Mouse (Mus musculus): ENCODE data around the gene Polr3gl. TPM values are rescaled to one million over a fixed set of nuclear protein-coding genes. Genes with fewer than 3 reads are reported as not detected.

The Polr3gl gene
- total RNA-seq, 2 experiments from 2014 or later = 32.4 to 34.2 TPM

DNA sequence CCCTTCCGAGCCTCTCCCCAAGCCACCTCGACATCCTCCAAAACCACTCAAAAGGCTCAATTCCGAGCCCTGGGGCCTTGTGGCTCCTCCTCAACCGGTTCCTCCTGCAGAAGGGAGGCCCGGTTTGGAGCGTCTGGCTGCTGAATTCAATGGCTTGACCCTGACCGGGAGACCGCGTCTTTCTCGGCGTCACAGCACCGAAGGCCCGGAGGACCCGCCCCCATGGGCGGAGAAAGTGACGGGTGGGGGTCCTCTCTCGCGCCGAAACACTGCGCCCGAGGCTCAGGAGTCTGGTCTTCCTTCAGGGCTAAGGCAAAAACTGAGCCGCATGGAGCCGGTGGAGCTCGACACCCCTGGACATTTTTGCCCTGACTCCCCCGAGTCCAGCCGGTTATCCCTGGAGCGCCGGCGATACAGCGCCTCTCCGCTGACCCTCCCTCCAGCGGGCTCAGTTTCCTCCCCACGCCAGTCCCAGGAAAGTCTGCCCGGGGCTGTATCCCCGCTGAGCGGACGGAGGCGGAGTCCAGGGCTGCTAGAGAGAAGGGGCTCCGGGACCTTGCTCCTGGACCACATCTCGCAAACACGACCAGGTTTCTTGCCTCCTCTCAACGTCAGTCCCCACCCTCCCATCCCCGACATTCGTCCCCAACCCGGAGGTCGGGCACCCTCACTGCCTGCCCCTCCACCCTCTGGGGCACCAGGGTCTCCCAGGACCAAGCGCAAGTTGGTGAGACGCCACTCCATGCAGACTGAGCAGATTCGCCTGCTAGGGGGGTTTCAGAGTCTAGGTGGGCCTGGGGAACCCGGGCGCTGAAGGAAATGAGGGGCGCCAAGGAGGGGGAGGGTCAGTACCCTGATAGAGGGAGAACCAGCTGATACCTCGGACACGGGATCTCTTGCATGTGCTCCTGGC lies 4.4 kb upstream of the Polr3gl start:
- peak in 1 of 2 experiments; percentile 70 for DNase-seq (ENCODE audit: low spot score in 2 of 2)

DNA sequence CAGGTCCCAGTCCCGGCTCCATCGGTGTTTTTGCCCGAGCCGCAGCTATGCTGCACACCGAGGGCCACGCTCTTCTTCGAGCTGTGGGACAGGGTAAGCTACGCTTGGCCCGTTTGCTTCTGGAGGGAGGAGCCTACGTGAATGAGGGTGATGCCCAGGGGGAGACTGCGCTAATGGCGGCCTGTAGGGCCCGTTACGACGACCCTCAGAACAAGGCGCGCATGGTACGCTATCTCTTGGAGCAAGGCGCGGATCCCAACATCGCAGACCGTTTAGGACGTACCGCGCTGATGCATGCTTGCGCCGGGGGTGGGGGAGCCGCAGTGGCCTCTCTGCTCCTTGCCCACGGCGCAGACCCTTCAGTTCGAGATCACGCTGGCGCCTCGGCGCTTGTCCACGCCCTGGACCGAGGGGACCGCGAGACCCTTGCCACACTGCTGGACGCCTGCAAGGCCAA lies 3.5 kb upstream of the Polr3gl start:
- peak in 1 of 2 experiments; percentile 30 for DNase-seq (ENCODE audit: low spot score in 2 of 2)

DNA sequence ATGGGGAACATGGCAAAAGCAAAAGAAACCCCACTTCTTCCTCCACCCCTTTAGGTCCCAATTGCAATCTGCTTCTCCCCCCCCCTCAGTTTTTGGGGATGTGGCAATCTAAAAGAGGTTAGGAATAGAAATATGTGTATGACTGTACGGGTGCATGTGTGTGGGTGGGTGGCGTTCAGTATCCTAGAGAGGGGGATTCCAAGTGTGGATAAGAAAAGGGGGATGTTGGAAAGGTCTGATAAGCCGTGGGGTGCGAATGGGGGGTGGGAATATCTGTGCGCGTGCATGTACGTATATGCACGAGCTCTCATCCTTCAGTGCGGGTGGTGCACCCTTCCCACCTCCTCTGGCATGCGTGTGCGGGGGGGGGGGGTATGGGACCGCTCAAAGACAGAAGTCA lies 2.9 kb upstream of the Polr3gl start:
- no peak for DNase-seq (ENCODE audit: low spot score in 2 of 2)

DNA sequence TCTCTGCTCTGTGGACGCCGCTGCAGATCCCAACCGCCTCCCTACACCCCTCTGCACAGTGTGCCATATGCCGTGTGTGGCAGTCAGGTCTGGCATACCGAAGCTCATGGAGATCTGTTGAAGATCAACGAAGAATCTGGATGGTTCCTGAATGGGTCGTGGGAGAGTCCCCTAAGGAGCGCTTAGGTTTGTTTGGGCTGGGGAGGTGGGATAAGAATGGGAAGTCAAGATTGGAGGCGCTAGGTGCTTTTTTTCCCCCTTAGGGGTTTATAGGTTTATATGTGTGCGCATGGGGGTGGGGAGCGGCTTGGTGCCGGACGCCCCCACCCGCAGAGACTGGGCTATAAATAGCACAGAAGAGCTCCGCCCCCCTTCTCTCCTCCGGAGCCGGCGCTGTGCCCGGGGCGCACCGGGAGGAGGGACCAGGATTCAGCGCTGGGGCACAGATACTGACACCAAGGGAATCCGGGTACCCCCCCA lies 2.3 kb upstream of the Polr3gl start, which contains the start of gene Ankrd34a:
Ankrd34a (plus strand) TSS at position 409 of the 480 bp plus-strand sequence.
- peak in 1 of 2 experiments; percentile 46 for DNase-seq (ENCODE audit: low spot score in 2 of 2)

DNA sequence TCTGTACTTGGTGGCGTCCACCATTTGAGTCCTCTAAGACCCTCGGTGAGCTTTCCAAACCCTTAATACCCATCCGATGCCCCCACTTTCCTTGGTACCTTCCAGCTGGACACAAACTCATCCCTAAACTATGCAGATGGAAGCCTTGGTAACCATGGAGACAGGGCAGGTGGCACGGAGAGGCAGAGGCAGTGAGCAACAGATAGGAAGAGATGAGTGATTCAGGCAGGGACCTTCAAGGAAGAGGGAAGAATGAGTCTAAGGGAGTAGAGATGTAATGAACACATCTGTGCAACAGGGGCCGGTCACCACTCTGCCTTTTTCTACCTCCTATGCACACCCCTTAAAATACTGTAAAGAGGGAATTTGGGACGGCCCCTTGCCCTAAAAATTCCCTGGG lies 1.7 kb upstream of the Polr3gl start:
- DNase-seq (ENCODE audit: low spot score in 2 of 2) = no peak

DNA sequence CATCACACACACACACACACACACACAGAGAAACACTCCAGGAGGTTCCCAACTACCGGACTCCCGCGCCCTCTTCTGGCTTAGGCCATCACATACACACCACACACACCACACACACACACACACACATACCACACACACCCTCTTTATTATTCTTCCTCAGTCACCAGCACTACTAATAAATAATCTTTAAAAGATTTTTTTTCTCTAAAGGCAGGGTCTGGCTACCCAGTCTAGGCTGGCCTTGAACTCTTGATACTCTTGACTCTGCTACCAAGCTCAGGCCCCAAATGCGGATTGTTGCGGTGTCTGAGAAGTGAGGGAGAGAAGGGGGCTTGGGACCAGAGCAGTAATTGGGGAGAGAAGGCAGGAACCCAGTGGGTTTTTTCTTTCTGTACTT lies 870 bp upstream of the Polr3gl start:
- no peak for DNase-seq (ENCODE audit: low spot score in 2 of 2)

DNA sequence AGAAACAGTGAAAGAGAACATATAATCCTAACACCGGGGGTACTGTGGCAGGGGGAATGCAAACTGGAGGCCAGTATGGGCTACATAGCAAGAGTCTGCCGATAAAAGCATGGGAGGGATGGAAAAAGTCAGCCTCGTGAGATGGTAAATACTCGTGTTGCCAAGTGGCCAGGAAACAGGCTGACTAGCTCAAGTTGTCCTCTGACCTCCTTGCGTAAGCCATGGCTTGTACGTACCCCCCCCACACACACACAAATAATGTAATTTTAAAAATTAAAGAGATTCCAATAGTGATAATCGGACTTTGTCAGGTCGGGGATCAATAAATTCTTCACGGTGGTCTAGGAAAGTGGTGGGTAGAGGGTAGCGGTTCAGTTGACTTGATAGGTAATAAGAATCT lies 607 bp downstream of the Polr3gl start:
- DNase-seq (ENCODE audit: low spot score in 2 of 2) = no peak

DNA sequence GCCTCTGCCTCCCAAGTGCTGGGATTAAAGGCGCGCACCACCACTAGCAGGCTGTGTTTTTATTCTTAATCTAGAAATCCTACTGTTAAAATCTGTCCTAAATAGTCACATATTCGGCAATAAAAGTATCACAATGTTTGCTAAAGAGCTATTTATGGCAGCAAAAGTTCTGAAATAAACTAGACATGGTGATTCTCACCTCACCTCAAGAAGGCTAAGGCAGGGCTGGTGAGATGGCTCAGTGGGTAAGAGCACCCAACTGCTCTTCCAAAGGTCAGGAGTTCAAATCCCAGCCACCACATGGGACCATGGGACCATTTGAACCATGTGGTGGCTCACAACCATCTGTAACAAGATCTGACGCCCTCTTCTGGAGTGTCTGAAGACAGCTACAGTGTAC lies 3.3 kb downstream of the Polr3gl start:
- no peak for DNase-seq (ENCODE audit: low spot score in 2 of 2)

DNA sequence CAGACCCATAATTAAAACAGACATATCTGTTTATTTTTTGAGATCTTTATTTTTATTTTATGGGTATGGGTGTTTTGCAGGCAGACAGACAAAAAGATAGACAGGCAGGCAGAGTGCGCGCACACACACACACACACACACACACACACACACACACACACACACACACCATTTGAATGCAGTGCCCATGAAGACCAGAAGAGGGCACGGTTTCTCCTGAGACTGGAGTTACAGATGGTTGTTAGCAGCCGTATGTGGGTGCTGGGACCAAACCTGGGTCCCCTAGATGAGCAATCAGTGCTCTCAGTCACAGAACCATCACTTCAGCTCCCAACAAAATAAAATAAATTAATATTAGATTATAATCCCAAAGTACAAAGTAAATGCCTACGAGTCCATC lies 10.6 kb downstream of the Polr3gl start:
- no peak for DNase-seq (ENCODE audit: low spot score in 2 of 2)

DNA sequence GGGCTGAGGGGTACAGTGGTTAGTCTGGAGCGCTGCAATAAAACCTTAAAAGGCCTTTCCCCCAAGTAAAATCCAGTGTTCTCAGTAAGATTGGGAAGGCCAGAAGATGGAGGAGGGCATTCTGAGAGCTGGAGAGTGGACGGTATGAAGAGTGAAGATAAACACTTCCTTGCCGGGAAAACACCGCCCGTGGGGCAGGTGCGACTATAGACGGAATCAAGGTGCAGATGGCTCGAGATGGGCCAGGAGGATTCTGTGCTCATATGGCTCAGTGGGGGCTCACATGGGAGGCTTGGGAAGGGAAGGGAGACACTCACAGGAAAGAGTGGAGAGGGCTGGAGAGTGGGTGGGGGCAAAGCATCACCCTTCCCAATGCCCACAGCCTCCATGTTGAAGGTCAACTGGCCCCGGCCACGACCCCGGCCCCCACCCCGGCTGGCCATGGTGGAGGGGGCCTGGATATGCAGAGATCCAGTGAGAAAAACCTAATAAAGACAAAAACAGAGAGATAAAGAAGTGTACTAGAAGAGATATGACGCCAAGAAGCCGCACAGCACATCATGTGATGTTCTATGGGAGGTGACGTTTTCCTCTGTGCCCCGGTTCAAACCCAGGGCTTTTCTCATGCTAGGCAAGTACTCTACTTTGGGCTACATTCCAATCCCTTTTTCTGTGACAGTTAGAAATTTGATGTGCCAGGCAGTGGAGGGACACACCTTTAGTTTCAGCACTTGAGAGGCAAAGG lies 12.0 kb downstream of the Polr3gl start:
- no peak for DNase-seq (ENCODE audit: low spot score in 2 of 2)

DNA sequence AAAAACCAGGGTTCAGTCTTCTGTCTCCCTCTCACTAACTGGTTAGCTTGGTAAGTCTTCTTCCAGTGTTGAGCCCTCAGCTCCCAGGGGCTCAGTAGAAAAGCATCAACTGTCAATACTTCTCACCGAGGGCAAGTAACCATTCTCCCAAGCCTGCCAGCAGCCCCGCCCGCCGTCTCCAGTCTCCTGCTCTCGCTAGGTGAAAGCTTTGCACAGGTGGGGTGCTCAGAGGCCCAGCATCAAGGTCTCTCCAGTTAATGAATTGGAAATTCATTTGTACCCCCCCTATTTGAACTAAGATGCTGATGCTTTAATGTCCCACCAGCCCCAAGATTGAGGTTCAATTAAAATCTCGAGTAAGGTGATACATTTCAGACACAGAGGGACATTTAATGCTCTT lies 12.8 kb downstream of the Polr3gl start:
- no peak for DNase-seq (ENCODE audit: low spot score in 2 of 2)

DNA sequence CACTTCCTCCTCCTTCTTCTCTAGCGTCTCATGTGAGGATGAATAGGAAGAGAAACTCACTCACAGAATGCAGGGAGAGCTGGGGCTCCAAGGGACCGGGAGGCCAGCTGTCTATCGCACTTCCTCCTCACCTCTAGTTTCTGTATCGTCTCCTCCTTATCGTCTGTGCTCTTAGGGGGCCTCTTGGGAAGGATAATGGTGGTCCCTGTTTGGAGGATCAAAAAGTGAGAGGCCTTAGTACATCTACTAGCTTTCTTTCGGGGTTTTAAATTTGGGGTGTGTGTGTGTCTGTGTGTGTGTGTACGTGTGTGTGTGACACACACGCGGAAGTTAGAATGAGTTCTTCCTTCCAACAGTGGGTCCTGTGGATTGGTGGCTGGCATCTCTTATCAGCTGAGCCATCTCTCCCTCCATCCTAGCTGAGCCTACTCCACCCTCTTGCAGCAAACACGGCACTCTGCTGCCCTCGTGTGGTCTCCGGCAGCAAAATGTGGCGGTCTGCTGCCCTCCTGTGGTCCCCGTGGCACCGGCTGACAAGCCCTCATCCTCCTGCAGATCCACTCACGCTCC lies 14.0 kb downstream of the Polr3gl start:
- DNase-seq (ENCODE audit: low spot score in 2 of 2) = peak; percentile 77 to 84

DNA sequence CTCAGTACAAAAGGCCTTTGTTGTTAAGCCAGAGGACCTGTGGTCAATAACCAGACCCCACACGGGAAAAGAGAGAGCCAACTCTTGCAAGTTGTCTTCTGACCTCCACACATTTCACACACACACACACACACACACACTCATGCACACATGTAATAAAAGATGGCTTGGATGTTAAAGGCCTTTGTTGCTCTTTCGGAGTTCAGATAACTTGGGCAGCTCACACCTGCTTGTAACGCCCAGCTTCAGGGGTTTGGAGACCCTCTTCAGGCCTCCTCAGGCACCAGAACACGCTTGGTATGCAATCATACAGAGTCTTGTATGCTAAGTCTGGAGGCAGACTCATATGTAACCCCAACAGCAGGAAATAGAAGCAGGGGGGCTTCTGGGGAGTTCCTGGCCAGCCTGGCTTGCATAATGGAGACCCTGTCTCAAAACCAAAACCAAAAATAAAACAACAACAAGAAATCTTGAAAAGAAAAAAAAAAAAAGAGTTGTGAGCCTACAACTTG lies 14.7 kb downstream of the Polr3gl start:
- DNase-seq (ENCODE audit: low spot score in 2 of 2) = no peak

DNA sequence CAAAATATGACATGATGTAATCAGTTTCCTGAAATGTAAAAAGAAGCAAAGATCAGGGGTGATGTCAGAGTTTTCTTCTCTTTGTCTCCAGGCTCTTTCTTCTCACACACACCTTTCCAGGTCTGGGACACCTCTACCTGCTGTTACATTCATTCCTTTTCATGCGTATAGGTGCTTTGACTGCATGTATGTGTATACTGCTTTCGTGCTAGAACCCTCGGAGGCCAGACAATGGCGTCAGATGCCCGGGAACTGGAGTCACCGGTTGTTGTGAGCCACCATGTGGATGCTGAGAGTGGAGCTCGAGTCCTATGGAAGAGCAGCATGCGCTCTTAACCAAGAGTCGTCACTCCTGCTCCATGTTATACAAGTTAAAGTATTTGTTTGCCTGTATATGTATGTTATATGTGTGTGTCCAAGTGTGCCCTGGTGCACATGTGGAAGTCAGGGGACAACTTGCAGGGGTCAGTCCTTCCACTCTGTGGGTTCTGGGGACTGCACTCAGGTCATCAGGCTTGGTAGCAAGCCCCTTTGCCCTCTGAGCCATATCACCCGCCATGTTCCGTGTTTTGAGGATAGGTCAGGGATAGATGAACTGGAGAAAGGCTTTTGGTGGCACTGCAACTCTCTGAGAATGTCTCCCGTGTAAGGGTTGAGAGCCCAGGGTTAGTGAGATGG lies 15.3 kb downstream of the Polr3gl start:
- DNase-seq (ENCODE audit: low spot score in 2 of 2) = no peak

DNA sequence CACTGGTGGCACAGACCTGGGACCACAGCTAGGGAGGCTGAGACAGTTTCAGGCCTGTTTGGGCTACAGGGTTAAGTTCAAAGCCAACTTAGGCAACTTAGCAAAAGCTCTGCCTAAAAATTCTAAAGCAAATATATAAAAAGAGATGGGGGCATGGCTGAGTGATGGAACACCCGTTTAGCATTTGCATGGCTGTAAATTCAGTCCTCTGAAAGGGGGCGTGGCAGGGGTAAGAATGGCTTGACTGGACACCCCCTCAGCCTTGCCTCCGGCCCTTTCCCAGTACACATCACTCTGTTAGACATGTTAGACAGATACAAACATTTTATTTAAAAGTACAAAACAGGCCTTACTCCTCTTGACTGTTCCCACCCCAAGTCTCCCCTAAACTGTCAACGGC lies 16.4 kb downstream of the Polr3gl start:
- DNase-seq (ENCODE audit: low spot score in 2 of 2) = no peak

DNA sequence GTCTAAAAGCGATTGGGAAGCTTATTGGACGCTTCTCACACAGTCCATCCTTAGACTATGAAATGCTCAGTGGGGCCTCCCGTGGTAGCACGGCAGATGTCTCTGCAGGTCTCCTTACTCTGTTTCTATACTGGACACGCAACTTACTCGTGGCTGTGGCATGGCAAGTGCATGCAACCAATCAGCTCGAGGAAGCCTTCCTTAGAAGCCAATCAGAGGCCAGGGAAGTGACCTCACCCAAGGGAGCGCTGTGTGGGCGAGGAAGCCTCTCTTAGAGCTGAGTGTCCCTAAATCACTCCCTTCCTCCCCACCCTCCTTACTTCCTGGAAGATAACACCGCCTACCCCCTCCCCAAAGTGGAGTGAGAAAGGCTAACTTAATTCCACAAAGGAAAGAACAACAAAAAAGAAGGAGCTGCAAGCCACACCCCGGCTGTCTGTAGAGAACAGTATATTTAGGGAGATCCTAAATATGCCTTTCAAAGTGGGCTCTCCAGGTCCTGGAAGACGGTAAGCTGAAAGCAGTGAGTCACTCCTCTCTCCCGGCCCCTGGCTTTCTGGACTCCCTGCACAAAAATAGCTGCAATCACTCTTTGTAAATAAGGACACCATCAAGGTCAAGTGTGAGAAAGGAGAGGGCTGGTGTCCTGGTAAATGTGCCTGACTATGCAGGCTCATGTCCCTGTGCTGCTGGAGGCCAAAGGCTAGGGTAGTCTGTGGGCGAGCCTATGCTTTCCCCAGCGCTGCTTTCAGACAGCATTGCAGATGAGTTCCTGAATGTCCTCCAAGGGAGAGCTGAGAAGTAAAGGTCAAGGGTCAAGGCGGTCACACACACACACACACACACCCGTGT lies 17.1 kb downstream of the Polr3gl start, which contains the start of gene Gm16253:
Gm16253 (plus strand) TSS at position 295 of the 852 bp plus-strand sequence.
- peak; percentile 80 to 93 for DNase-seq (ENCODE audit: low spot score in 2 of 2)

DNA sequence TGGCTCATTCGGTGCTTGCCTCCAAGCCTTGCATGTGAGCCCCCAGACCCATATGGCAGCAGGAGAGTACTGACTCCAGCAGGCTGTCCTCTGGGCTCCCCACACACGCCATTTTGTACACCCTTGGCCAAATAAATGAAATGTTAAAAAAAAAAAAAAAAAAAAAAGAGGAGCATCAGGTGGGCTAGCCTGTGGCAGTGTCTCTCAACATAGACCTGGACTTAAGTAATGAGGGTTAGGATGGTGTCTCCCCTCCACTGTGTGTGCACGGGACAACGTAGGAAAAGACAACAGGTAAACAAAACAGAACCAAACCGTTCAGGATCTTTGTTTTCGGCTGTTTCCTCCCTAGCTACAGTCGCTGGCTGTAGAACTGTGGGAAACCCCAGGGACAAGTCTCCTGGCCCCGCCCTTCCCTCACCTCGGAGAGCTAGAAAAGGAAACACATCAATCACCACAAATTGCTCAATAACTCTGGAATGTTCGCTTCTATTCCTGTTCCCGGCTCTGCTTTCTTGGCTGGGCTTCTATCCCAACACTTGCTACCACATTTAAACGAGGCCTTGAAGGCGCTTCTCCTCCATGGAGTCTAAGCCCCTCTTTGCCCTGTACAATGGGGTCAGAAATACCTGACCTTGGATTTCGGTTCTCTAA lies 17.8 kb downstream of the Polr3gl start:
- no peak for DNase-seq (ENCODE audit: low spot score in 2 of 2)

DNA sequence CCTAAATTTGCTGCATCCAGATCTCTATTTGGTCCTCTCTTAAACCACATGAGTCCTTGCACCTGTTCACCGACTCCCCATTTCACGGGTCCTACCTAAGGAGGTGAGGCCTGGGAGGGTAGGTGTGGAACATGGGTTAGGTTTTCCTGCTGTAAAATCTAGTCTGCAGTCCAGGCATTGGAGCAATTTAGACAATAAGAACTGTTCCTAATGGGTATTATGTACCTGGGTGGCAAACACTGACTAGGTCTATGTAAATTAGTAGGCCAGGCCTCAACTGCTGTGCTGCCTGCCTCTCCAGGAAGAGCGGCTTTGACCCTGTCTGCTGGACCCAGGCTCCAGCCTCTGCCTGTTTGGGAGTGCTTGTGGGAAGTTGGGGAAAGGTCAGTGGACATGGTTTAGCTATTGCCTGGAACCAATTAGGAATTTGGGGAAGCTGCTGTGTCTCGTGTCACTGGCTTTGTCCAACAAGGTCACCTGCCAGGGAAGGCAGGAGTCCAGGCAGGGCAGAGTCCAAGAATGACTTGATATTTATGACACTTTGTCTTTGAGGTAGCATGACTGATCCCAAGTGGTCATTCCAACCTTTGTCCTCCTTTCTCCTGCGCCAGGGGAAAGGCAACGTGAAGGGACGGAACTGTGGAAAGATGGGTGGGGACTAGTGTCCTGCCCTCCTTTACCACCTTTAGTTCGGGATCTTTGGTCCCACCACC lies 18.6 kb downstream of the Polr3gl start:
- DNase-seq (ENCODE audit: low spot score in 2 of 2) = peak in 1 of 2 experiments; percentile 65

Measured in gastrocnemius, postnatal 4 days (tissue).